Mouse (Mus musculus) gastrocnemius, adult 2 months (tissue): Measurements from ENCODE around the gene Rp9. TPM values are rescaled to one million over a fixed set of nuclear protein-coding genes. Genes with fewer than 3 reads are reported as not detected.
"Not testable (repeated sequence)": the region's sequence is repeated elsewhere in the genome, so short reads cannot be mapped to it uniquely, and the experiment has no call there.

ENCODE experiments used
- DNase-seq: peaks from one replicate; pipeline ENCODE4 v3.0.0; 2022
- H3K27ac ChIP-seq: fragments of 200-600 bp; 2 replicates; pipeline ENCODE4 v1.8.1; 2022; ENCODE audit warnings: mild to moderate bottlenecking
- H3K4me3 ChIP-seq: fragments of 200-600 bp; 2 replicates; pipeline ENCODE4 v1.8.1; 2022; ENCODE audit warnings: mild to moderate bottlenecking, moderate library complexity
- CTCF ChIP-seq: fragments of 200-600 bp; IDR thresholded peaks from 2 replicates; pipeline ENCODE4 v1.8.1; 2022; ENCODE audit warnings: antibody characterized with exemption, mild to moderate bottlenecking, moderate library complexity
- intact Hi-C: fragments of 180-260 bp; cut with DNase I; formaldehyde crosslinking; loops from one replicate; pipeline ENCODE4 v1.15.1; 2025
- total RNA-seq, 2 experiments: library from RNA; stranded (reverse); gene quantifications; 2 replicates each; pipeline ENCODE4 v1.2.3; 2021

The Rp9 gene
- total RNA-seq, 2 experiments from 2014 or later = 32.2 to 39.1 TPM

DNA sequence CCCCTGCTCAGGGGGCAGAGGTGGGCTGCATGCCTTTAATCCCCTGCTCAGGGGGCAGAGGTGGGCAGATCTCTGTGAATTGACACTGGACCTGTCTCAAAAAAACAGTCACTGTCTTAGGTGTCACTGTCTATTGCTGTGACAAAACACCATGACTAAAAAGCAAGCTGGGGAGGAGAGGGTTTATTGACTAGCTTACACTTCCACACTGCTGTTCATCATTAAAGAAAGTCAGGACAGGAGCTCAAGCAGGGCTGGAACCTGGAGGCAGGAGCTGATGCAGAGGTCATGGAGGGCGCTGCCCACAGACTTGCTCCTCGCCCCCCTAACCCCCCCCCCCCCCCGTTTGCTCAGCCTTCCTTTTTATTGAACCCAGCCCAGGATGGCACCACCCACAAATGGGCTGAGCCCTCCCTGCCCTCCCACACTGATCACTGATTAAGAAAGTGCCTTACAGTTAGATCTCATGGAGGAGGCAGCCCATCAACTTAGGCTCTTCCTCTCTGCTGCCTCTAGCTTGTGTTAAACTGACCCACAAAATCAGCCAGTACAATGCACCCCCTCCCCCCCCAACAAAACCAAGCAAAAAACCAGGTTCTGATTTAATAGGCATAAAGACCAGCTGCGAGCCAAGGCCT is 41.4 kb downstream of the Rp9 start:
- intact Hi-C loops = no loop called here
- Histone ChIP-seq H3K4me3 (no peak overlapping the region), H3K27ac (no peak overlapping the region)
- DNase-seq = no peak
- TF ChIP-seq CTCF = no peak

DNA sequence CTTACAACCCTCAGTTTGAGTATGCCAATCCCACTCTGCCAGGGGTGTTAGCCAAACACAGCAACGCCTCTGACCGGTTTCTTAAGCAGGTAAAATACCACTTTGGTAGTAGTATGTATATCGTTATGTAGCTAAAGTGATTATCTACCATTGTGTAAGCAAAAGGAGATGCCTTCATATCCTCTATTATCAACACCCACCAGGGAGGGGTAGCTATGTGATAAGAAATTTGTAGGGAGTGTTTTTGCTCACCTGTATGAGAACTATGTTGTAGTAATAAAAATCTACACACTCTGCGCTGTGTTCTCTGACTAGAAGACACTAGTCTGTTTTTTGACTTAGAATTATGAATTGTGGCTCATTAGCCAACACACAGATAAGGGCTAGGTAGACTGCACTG is 44.8 kb downstream of the Rp9 start:
- no peak for DNase-seq
- no peak for TF ChIP-seq CTCF
- Histone ChIP-seq H3K4me3 (no peak overlapping the region), H3K27ac (peak overlapping the region; percentile 56; the same call in 1 of the 2 replicates)
- intact Hi-C loops = no loop called here

DNA sequence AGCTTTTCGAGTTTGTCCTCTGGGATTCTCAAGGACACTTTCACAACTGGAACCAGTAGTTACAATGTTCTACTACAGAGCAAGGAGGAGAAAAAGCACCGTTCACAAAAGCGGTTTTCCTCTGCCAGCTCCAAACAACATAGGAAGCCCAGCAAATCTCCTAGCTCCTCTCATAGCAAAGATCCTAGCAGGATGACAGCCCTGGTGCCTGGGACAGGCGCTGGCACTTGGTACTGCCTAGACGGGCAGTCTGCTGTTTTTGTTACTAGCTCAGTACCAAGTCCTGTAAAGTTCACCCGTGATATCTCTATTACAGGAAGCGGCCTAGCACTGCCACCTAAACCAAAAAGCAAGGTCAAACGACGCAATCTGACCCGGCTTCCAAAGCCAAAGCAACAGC is 45.3 kb downstream of the Rp9 start:
- Histone ChIP-seq H3K4me3 (no peak overlapping the region), H3K27ac (peak overlapping the region; percentile 56; the same call in 1 of the 2 replicates)
- no peak for TF ChIP-seq CTCF
- no peak for DNase-seq
- intact Hi-C loops = no loop called here

- Histone ChIP-seq H3K4me3 (no peak overlapping the region), H3K27ac (no peak overlapping the region)
- intact Hi-C loops = no loop called here
- DNase-seq = no peak
- no peak for TF ChIP-seq CTCF
Observed at GRCm38 (mm10) chr9:22423507-22423906, 46.0 kb downstream of the Rp9 start.

- DNase-seq = no peak
- intact Hi-C loops = no loop called here
Observed at GRCm38 (mm10) chr9:22422559-22422958, 47.0 kb downstream of the Rp9 start.

DNA sequence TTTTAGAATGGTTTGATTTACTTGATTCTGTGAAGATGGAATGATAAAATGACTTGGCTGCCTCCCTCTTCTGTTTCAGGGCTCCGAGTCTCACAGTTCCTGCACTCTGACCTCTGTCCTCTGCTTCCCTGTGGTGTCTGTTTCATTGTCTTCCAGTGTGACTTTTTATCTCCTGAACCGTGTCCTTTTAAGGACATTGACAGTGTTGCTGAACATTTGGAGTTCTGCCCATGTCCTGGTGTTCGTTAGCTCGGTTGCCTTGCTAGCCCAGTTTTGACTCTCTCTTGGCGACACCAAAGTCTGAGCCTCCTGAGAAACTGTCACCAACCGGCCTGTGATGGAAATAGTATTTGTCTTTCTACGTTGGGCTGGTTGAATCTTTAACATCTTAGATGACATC is 49.1 kb downstream of the Rp9 start:
- no peak overlapping the region for H3K27ac ChIP-seq
- no peak for DNase-seq
- no peak for TF ChIP-seq CTCF
- intact Hi-C loops = no loop called here
- no peak overlapping the region for H3K4me3 ChIP-seq

More at GRCm38 (mm10) chr9:22422559-22422958, 47.0 kb downstream of the Rp9 start:
- TF ChIP-seq CTCF = no peak
- Histone ChIP-seq H3K27ac (no peak overlapping the region), H3K4me3 (no peak overlapping the region)

GRCm38 (mm10) chr9:22419877-22420276 is 49.7 kb downstream of the Rp9 start:
- no peak for TF ChIP-seq CTCF
- H3K4me3 ChIP-seq = no peak overlapping the region
- DNase-seq = no peak
- H3K27ac ChIP-seq = no peak overlapping the region
- intact Hi-C loops = loop anchor here (10.0 kb wide), 1 partner anchor 195 kb away; the partner anchor contains the start of gene Zfp809

DNA sequence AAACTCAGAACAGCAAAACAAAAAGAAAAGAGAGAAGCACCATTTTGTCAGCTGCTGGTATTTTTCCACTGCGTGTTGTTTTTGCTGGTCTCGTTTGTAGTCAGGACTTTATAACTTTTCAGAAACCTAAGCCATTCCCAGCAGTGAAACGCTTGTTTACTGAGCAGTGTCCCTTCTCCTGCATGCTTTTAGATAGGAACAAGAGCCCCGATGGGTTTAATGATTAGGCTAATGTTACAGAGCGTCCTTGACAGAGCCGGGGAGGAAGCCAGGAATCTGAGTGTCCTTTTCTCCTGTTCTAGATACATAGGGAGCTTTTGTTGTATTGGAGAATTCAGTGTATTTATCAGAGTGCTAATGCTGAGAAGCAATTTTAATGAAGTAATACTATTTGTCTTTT is 52.0 kb downstream of the Rp9 start:
- Histone ChIP-seq H3K4me3 (no peak overlapping the region), H3K27ac (no peak overlapping the region)
- no peak for DNase-seq
- intact Hi-C loops = loop anchor here (10.0 kb wide), 1 partner anchor 193 kb away; the partner anchor contains the start of gene Zfp809
- TF ChIP-seq CTCF = no peak

GRCm38 (mm10) chr9:22416187-22416586 is 53.4 kb downstream of the Rp9 start:
- DNase-seq = no peak
- no peak for TF ChIP-seq CTCF
- no peak overlapping the region for H3K4me3 ChIP-seq
- intact Hi-C loops = loop anchor here (10.0 kb wide), 1 partner anchor 191 kb away; the partner anchor contains the start of gene Zfp809
- H3K27ac ChIP-seq = no peak overlapping the region

GRCm38 (mm10) chr9:22411002-22411857 is 58.3 kb downstream of the Rp9 start, which contains the start of gene 9530077C05Rik:
Gene 9530077C05Rik, plus strand, starts transcription at chr9:22411513.
- peak within 1 kb of the TSS; percentile 77 for H3K4me3 ChIP-seq
- H3K27ac ChIP-seq = peak within 1 kb of the TSS; percentile 79
- intact Hi-C loops = loop anchor here (1.0 to 10.0 kb wide), 3 partner anchors 21 to 186 kb away; partner anchors contain the start of genes Rp9 and Zfp809

GRCm38 (mm10) chr9:22409501-22409900 is 60.0 kb downstream of the Rp9 start:
- intact Hi-C loops = no loop called here
- TF ChIP-seq CTCF = no peak

More at GRCm38 (mm10) chr9:22411002-22411857, 58.3 kb downstream of the Rp9 start, which contains the start of gene 9530077C05Rik:
- DNase-seq = peak; percentile 97
- peak; percentile 87 for TF ChIP-seq CTCF

DNA sequence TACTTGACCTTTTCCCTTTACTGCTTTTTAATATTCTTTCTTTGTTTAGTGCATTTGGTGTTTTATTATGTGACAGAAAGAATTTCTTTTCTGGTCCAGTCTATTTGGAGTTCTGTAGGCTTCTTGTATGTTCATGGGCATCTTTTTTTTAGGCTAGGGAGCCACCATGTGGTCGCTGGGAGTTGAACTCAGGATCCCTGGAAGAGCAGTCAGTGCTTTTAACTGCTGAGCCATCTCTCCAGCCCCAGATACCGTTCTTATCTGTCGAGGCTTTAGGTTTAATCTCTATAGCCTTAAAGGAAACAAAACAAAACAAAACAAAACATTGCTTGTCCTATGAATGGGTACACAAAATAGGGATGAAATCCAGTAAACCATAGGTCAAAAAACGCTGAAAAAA is 61.2 kb downstream of the Rp9 start:
- H3K27ac ChIP-seq, DNase-seq, intact Hi-C loops, H3K4me3 ChIP-seq: not testable (repeated sequence)
- peak; percentile 20; the same call in 1 of the 2 replicates for TF ChIP-seq CTCF

More at GRCm38 (mm10) chr9:22409501-22409900, 60.0 kb downstream of the Rp9 start:
- Histone ChIP-seq H3K27ac (no peak overlapping the region), H3K4me3 (no peak overlapping the region)
- no peak for DNase-seq

DNA sequence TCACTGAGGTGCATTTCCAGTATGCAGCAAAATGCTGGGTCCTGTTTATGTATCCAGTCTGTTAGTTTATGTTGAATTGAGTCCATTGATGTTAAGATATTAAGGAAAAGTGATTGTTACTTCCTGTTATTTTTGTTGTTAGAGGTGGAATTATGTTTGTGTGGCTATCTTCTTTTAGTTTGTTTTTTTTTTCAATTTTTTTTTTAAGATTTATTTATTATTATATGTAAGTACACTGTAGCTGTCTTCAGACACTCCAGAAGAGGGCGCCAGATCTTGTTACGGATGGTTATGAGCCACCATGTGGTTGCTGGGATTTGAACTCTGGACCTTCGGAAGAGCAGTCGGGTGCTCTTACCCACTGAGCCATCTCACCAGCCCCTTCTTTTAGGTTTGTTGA is 61.9 kb downstream of the Rp9 start:
- intact Hi-C loops, H3K4me3 ChIP-seq: not testable (repeated sequence)

More for the DNA sequence above, 61.9 kb downstream of the Rp9 start:
- DNase-seq, H3K27ac ChIP-seq: not testable (repeated sequence)
